Mouse (Mus musculus) right cerebral cortex, adult 18-20 months (tissue): ENCODE results near the gene Mast4.
A peak's percentile ranks its signal among the peaks of the same experiment; 100 is the strongest.

Source experiments
- DNase-seq: peaks from one replicate; pipeline ENCODE4 v3.0.0; 2022; ENCODE audit warnings: mixed read lengths

Gene Mast4

GRCm38 (mm10) chr13:102886147-102886546 lies 448.1 kb downstream of the Mast4 start:
- DNase-seq = no peak

GRCm38 (mm10) chr13:102880381-102881076 lies 453.8 kb downstream of the Mast4 start:
- DNase-seq = no peak

- DNase-seq = no peak
Observed at GRCm38 (mm10) chr13:102878631-102879030, 455.7 kb downstream of the Mast4 start.

- no peak for DNase-seq
Observed at GRCm38 (mm10) chr13:102877766-102878325, 456.5 kb downstream of the Mast4 start.

GRCm38 (mm10) chr13:102877154-102877553 lies 457.1 kb downstream of the Mast4 start:
- DNase-seq = peak; percentile 68

- DNase-seq = no peak
Observed at GRCm38 (mm10) chr13:102875520-102875919, 458.8 kb downstream of the Mast4 start.

- no peak for DNase-seq
Observed at GRCm38 (mm10) chr13:102875144-102875476, 459.2 kb downstream of the Mast4 start.

GRCm38 (mm10) chr13:102874465-102875143 lies 459.7 kb downstream of the Mast4 start:
- peak; percentile 55 for DNase-seq

- DNase-seq = no peak
Observed at GRCm38 (mm10) chr13:102873412-102874016, 460.8 kb downstream of the Mast4 start.

GRCm38 (mm10) chr13:102871380-102872104 lies 462.8 kb downstream of the Mast4 start:
- DNase-seq = no peak

- DNase-seq = no peak
Observed at GRCm38 (mm10) chr13:102869541-102869940, 464.8 kb downstream of the Mast4 start.

GRCm38 (mm10) chr13:102866816-102867215 lies 467.5 kb downstream of the Mast4 start:
- DNase-seq = no peak

GRCm38 (mm10) chr13:102865971-102866724 lies 468.1 kb downstream of the Mast4 start:
- DNase-seq = no peak

- no peak for DNase-seq
Observed at GRCm38 (mm10) chr13:102865494-102865893, 468.8 kb downstream of the Mast4 start.

GRCm38 (mm10) chr13:102864840-102865239 lies 469.5 kb downstream of the Mast4 start:
- no peak for DNase-seq

GRCm38 (mm10) chr13:102864079-102864478 lies 470.2 kb downstream of the Mast4 start:
- DNase-seq = no peak

GRCm38 (mm10) chr13:102862981-102863380 lies 471.3 kb downstream of the Mast4 start:
- no peak for DNase-seq

GRCm38 (mm10) chr13:102862397-102862796 lies 471.9 kb downstream of the Mast4 start:
- no peak for DNase-seq

GRCm38 (mm10) chr13:102860733-102861132 lies 473.6 kb downstream of the Mast4 start:
- no peak for DNase-seq

- DNase-seq = no peak
Observed at GRCm38 (mm10) chr13:102860135-102860534, 474.2 kb downstream of the Mast4 start.

- no peak for DNase-seq
Observed at GRCm38 (mm10) chr13:102857539-102857838, 476.8 kb downstream of the Mast4 start.

- no peak for DNase-seq
Observed at GRCm38 (mm10) chr13:102856821-102857538, 477.3 kb downstream of the Mast4 start.
